Mouse (Mus musculus): ENCODE measurements around the gene C9.

- TF ChIP-seq CTCF (IDR thresholded peaks at IDR 0.05; ENCODE audit: low read depth, low read length) = no peak
- no peak for TF ChIP-seq POLR2A (IDR thresholded peaks at IDR 0.05; ENCODE audit: insufficient read depth, low read length)
- TF ChIP-seq EP300 (IDR thresholded peaks at IDR 0.05; ENCODE audit: insufficient read depth, low read depth, low read length) = no peak
Measured at GRCm38 (mm10) chr15:6410161-6410560, 35.0 kb upstream of the C9 start.

Measured in ES-Bruce4 (cell line).